Mouse (Mus musculus) bone marrow, adult 2 months (tissue): ENCODE data around the gene Pkmyt1. TPM values are rescaled to one million over a fixed set of nuclear protein-coding genes. Genes with fewer than 3 reads are reported as not detected.

ENCODE experiments used
- H3K27ac ChIP-seq: fragments of 200-500 bp; 2 replicates; pipeline ENCODE4 v1.5.1; 2012; ENCODE audit warnings: low read depth, mild to moderate bottlenecking, control low read depth, inconsistent platforms, low read length; ENCODE audit not compliant: control insufficient read depth, poor library complexity, insufficient read depth
- H3K4me1 ChIP-seq: fragments of 200-500 bp; 2 replicates; pipeline ENCODE4 v1.6.1; 2011; ENCODE audit warnings: low read length; ENCODE audit not compliant: control insufficient read depth, insufficient read depth
- H3K4me3 ChIP-seq: fragments of 200-500 bp; replicated peaks from 2 replicates; pipeline ENCODE3; 2011; ENCODE audit warnings: mild to moderate bottlenecking, low read depth, low read length, control low read depth; ENCODE audit not compliant: control insufficient read depth
- CTCF ChIP-seq: fragments of 200-500 bp; IDR thresholded peaks from 2 replicates; pipeline ENCODE4 v1.5.1; 2011; ENCODE audit warnings: low read length, control low read depth; ENCODE audit not compliant: control insufficient read depth, insufficient read depth
- POLR2A ChIP-seq: fragments of 200-500 bp; IDR thresholded peaks from 2 replicates; pipeline ENCODE4 v1.6.1; 2011; ENCODE audit warnings: low read depth, mild to moderate bottlenecking, control low read depth, low read length, borderline replicate concordance; ENCODE audit not compliant: control insufficient read depth
- WGBS: fragments of 180-500 bp; shearing (Covaris S2); methylation state at CpG from one replicate; pipeline ENCODE4 v1.1.7; 2018; 5-methylcytosine and 5-hydroxymethylcytosine counted together
- polyA plus RNA-seq: library from polyadenylated mRNA; stranded (reverse); fragments of >200 nt; gene quantifications from 2 replicates; pipeline ENCODE4 v1.2.4, GENCODE M21; 2011; ENCODE audit warnings: low replicate concordance; ENCODE audit not compliant: missing spikeins, insufficient read depth, insufficient read length

Pkmyt1 gene
- polyA plus RNA-seq = 48.5 and 85.5 TPM in 2 replicates

DNA sequence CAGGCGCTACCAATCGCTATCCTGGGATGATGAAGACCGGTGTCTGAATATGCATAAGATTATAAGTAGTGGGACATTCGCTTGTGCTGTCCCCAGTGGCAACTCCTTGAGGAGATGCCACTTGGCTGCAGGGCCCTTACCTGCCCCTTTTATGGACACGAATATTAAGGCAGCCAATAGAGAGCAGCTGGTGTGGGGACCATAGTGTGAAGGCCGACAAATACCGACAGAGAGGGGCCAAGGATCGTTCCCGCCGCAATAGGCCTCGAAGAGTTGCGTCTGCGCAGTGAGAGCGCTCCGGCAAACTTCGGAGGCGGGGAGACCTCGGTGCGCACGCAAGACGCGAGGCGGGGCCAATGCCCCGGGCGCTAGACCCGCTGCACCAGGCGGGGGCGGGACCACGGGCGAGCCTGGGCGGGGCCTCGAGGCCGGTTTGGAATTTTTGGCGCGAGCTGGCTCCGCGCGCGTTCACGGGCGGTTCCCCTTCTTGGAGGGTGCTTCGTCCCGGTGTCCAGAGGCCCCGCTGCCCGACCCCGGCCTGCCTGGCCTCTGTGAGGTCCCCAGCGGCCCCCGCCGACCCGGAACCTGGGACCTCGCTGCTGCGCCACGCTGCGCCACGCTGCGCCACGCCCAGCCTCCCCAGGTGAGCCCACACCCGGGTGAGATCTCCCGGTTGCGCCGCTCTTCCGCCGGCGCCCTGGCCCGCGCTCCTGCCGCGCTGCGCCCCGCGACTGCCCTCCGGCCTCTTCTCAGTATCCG lies at the start of gene Pkmyt1:
Gene Pkmyt1 (plus strand): TSS at position 338 of the 759 bp plus-strand sequence.
- H3K27ac ChIP-seq = peak within 1 kb of the TSS; percentile 89
- peak; percentile 79 for TF ChIP-seq POLR2A
- 0 out of 2 replicates have a peak, but pooled peaks have one; percentile 11 for TF ChIP-seq CTCF
- H3K4me1 ChIP-seq = no peaks in the 10 kb centered on the region; the same call in 1 of the 2 replicates
- 1% methylated on average over 64 of the region's 73 CpGs for WGBS
- peak within 1 kb of the TSS; percentile 83 for H3K4me3 ChIP-seq

DNA sequence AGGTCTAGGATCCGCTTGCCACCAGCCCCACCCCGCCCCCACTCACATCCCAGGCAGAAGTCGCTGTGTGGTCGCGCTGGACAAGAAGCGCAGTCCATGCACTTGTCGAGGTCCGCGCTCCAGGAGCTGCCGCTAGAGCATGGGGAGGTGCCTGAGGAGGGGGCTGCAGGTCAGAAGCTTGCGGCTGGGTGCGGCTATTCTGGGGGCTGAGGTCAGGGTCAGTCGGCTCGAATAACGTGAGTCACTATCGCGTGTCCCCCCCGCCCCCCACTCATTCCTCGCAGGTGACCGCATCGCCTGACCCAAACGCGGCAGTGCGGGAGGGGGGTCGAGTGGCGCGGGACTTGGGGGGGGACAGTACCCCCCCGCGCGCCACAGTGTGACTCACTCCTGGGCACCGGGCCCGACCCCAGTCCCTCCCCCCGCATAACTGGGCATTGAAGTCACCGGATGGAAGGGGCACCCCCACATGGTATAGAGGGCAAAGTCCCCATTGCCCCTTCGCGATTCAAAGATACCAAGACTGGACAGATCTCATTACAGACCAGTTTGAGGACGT lies 49.6 kb upstream of the Pkmyt1 start:
- under 1% methylated on average over 36 of the region's 37 CpGs for WGBS
- Histone ChIP-seq H3K4me3 (peak overlapping the region; percentile 89), H3K27ac (no peak overlapping the region), H3K4me1 (0 out of 2 replicates have a peak, but pooled peaks cover 1% of the 10 kb centered on the region)
- TF ChIP-seq CTCF (no peak), POLR2A (no peak)

DNA sequence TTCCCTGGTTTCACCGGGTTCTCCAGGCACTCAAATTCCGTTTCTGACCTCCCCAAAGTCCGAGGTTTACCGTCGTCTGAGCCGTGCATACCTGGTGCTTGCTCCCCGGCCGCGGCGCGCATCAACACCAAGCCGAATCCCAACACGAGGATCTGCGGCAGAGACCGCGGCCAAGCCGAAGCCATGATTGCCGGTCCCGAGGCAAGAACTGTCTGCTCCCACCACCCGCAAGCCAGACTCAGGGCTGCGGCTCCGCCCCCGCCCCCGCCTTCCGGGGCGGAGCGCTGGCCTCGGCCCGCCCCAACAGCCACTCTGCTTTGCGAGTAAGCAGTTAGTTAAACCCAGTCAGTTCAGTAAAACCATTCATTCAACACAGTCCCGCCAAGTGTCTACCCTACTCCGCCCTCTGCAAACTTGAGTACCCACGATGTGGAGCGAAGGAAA lies 48.9 kb upstream of the Pkmyt1 start, which contains the start of gene Tnfrsf12a:
Gene Tnfrsf12a (minus strand): TSS at position 233 of the 444 bp plus-strand sequence.
- under 1% methylated on average over 34 of the region's 34 CpGs for WGBS
- H3K4me1 ChIP-seq = 0 out of 2 replicates have a peak, but pooled peaks cover 1% of the 10 kb centered on the region
- no peak within 1 kb of the TSS; the same call in 1 of the 2 replicates for H3K27ac ChIP-seq
- TF ChIP-seq POLR2A (peak; percentile 86), CTCF (no peak)
- H3K4me3 ChIP-seq = peak within 1 kb of the TSS; percentile 89

DNA sequence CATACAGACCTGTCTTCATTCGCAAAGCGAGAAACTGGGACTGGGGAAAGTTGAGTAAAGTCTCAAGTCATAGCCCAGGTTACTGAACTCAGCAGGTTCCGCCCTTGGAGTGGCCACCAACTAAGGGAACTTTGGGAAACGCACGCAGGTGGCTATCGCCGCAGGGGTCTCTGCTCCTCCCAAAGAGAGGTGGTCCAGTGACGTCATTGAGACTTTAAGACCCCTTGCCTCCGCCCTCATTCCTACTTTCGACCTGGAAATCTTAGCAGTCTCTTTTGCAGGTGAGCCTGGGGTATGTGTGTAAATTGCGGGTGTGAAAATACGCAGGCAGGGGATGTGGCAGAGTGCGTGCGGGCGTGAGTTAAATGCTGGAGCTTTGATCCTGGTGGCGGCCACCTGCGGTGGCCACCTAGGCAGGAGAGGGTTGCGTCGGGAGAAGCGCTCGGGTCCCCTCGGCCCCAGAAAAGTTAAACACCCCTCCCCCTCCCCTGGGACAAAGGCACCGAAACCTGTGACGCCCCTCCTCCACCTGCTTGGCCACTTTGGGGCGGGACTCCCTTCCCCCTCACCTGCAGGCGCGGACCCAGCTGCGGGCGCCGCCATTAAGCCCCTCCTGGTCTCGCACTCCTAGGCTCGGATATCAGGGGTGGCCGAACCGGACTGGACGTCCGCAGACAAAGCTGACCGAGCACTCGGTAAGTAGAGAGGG lies 46.9 kb upstream of the Pkmyt1 start, which contains the start of gene Cldn6:
Gene Cldn6 (plus strand): TSS at position 123 of the 709 bp plus-strand sequence.
- Histone ChIP-seq H3K4me3 (no peak within 1 kb of the TSS), H3K27ac (no peak within 1 kb of the TSS), H3K4me1 (no peaks in the 10 kb centered on the region)
- 13% methylated on average over 38 of the region's 38 CpGs for WGBS
- no peak for TF ChIP-seq CTCF
- TF ChIP-seq POLR2A = no peak

DNA sequence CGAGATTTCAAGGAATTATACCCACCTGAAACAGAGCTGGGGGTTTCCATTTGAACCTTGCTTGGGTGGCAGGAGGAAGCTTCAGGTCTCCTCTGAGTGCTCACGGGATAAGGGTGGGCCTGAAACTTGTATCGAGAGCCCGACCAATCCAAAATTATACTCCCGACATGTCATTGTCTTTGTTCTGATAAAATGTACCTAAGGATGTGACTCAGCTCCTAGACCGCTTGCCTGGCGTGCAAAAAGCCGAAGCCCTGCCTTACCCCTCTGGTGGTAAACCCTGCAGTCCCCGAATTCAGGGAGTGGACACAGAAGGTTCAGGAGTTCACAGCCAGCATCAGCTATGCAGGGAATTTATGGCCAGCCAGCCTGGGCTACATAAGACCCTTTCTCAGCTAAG lies 45.8 kb upstream of the Pkmyt1 start:
- TF ChIP-seq POLR2A (no peak), CTCF (no peak)
- Histone ChIP-seq H3K4me1 (no peaks in the 10 kb centered on the region), H3K27ac (no peak overlapping the region), H3K4me3 (no peak overlapping the region)
- 72% methylated on average over 9 of the region's 9 CpGs for whole genome bisulfite sequencing

DNA sequence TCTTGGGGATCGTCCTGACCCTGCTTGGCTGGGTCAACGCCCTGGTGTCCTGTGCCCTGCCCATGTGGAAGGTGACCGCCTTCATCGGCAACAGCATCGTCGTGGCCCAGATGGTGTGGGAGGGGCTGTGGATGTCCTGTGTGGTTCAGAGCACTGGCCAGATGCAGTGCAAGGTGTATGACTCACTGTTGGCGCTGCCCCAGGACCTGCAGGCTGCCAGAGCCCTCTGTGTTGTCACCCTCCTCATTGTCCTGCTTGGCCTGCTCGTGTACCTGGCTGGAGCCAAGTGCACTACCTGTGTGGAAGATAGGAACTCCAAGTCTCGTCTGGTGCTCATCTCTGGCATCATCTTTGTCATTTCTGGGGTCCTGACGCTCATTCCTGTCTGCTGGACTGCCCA lies 45.0 kb upstream of the Pkmyt1 start:
- no peak overlapping the region for H3K4me3 ChIP-seq
- H3K4me1 ChIP-seq = no peaks in the 10 kb centered on the region
- TF ChIP-seq CTCF (no peak), POLR2A (no peak)
- WGBS = 64% methylated on average over 10 of the region's 10 CpGs
- no peak overlapping the region for H3K27ac ChIP-seq

DNA sequence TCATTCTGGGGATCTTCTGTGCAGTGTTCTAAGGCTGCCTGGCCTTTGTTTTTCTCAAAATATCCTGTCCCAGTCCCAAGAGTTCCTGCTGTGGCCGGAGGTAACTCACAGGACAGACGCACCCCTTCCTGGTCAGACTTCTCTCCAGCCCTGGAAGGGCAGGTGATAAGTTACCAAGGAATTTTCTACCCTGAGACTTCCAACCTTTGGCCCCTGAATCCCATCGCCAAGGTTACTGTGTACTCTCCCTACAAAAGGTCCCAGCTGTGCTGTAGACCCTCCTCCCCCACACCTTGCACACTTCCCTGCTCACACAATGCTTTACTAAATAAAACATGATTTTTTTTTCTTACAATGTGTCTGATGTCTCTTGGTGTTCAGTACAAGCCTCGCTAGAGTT lies 44.0 kb upstream of the Pkmyt1 start:
- H3K4me1 ChIP-seq = no peaks in the 10 kb centered on the region
- H3K4me3 ChIP-seq = no peak overlapping the region
- no peak overlapping the region for H3K27ac ChIP-seq
- 74% methylated on average over 4 of the region's 4 CpGs for WGBS
- TF ChIP-seq CTCF (no peak), POLR2A (no peak)

DNA sequence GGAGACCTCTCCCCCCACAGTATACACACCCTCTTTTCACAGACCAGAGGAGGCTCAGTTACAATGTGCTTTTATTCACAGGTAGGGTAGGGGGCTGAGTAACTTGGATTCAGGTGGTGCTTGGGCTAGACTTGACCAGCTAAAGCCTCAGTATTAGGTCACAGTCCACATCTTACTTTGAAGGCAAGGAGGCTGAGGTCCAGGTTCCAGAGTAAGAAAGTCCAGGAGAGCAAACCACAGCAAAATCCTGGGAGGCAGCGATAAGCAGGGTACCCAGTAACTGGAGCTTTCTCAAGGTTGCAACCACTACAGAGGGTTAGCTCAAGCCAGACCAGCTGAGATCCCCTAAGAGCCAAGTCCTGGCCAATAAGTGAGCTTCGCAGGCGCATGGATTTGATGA lies 43.6 kb upstream of the Pkmyt1 start:
- H3K27ac ChIP-seq = no peak overlapping the region
- no peaks in the 10 kb centered on the region for H3K4me1 ChIP-seq
- WGBS = 79% methylated on average over 3 of the region's 3 CpGs
- TF ChIP-seq POLR2A (no peak), CTCF (no peak)
- H3K4me3 ChIP-seq = no peak overlapping the region
